Mouse (Mus musculus) cortical plate, adult 2 months (tissue): ENCODE measurements around the gene Gm5622.

Experiments used
- CTCF ChIP-seq: fragments of 200-500 bp; IDR thresholded peaks from 2 replicates; pipeline ENCODE4 v1.5.1; 2011; ENCODE audit warnings: mild to moderate bottlenecking, control low read depth, low read length; ENCODE audit not compliant: insufficient read depth; ENCODE audit errors: extremely low read depth
- POLR2A ChIP-seq: fragments of 200-500 bp; IDR thresholded peaks from 2 replicates; pipeline ENCODE4 v1.6.1; 2011; ENCODE audit warnings: mild to moderate bottlenecking, low read length, control low read depth; ENCODE audit not compliant: insufficient read depth; ENCODE audit errors: extremely low read depth

GRCm38 (mm10) chr14:51677269-51677668 lies 124.7 kb downstream of the Gm5622 start:
- TF ChIP-seq POLR2A (no peak), CTCF (no peak)
